Mouse (Mus musculus) ES-Bruce4 (cell line): Measurements from ENCODE around the gene Tmem219.

Experiments
- CTCF ChIP-seq: IDR thresholded peaks from one replicate; pipeline ENCODE4 v1.8.1; 2011; ENCODE audit warnings: low read depth, low read length
- EP300 ChIP-seq: IDR thresholded peaks from 2 replicates; pipeline ENCODE4 v1.6.1; 2011; ENCODE audit warnings: low read depth, low read length; ENCODE audit not compliant: insufficient read depth

DNA sequence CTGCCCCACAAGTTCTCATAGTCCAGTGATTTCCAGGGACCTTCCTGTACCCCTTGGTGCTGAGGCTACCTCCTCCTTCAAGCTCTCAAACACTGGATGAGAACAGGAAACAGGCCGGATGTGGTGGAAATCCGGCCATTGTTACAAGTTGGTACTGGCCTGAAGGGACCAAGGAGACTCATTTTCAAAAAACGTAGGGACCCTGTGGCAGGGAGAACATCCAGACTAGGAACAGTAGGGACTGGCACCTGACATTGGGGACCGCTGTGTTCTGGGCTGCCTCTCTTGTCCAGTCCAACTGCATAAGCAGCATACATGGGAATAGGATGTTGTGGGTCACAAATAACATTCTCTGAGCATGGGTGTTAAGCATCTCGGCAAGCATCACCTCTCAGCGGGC, 41.7 kb downstream of the Tmem219 start:
- TF ChIP-seq EP300 (no peak), CTCF (no peak)
